Mouse (Mus musculus) bone marrow, adult 2 months (tissue): ENCODE measurements around the gene Angptl8. TPM values are rescaled to one million over a fixed set of nuclear protein-coding genes. Genes with fewer than 3 reads are reported as not detected.
"Not testable (repeated sequence)": the region's sequence is repeated elsewhere in the genome, so short reads cannot be mapped to it uniquely, and the experiment has no call there.

Experiments used
- H3K27ac ChIP-seq: fragments of 200-500 bp; 2 replicates; pipeline ENCODE4 v1.5.1; 2012; ENCODE audit warnings: low read depth, mild to moderate bottlenecking, control low read depth, inconsistent platforms, low read length; ENCODE audit not compliant: control insufficient read depth, poor library complexity, insufficient read depth
- H3K4me1 ChIP-seq: fragments of 200-500 bp; 2 replicates; pipeline ENCODE4 v1.6.1; 2011; ENCODE audit warnings: low read length; ENCODE audit not compliant: control insufficient read depth, insufficient read depth
- H3K4me3 ChIP-seq: fragments of 200-500 bp; replicated peaks from 2 replicates; pipeline ENCODE3; 2011; ENCODE audit warnings: mild to moderate bottlenecking, low read depth, low read length, control low read depth; ENCODE audit not compliant: control insufficient read depth
- CTCF ChIP-seq: fragments of 200-500 bp; IDR thresholded peaks from 2 replicates; pipeline ENCODE4 v1.5.1; 2011; ENCODE audit warnings: low read length, control low read depth; ENCODE audit not compliant: control insufficient read depth, insufficient read depth
- POLR2A ChIP-seq: fragments of 200-500 bp; IDR thresholded peaks from 2 replicates; pipeline ENCODE4 v1.6.1; 2011; ENCODE audit warnings: low read depth, mild to moderate bottlenecking, control low read depth, low read length, borderline replicate concordance; ENCODE audit not compliant: control insufficient read depth
- WGBS: fragments of 180-500 bp; shearing (Covaris S2); methylation state at CpG from one replicate; pipeline ENCODE4 v1.1.7; 2018; 5-methylcytosine and 5-hydroxymethylcytosine counted together
- polyA plus RNA-seq: library from polyadenylated mRNA; stranded (reverse); fragments of >200 nt; gene quantifications from 2 replicates; pipeline ENCODE4 v1.2.4, GENCODE M21; 2011; ENCODE audit warnings: low replicate concordance; ENCODE audit not compliant: missing spikeins, insufficient read depth, insufficient read length

The Angptl8 gene
- polyA plus RNA-seq, 1 experiment = not detected

DNA sequence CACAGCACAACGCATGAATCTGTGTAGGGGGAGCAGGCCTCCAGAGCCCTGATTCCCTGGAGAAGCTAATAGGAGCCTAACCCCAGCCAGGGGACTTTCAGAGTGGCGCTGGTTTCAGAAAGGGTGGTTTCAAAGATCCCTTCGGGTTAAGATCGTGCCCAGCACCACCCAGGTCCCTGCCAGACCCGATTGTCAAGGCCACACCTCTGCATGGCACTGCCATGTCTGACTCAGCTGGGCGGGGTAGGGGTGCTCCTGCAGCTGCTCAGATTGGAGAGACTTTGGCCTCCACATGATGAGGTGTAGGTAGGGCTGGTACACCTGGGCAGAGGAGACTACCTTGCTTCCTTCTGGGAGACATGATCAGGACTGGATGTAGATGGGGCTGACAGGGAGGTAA lies 19.6 kb downstream of the Angptl8 start:
- Histone ChIP-seq H3K4me3 (no peak overlapping the region), H3K27ac (no peak overlapping the region), H3K4me1 (no peaks in the 10 kb centered on the region)
- TF ChIP-seq CTCF (no peak), POLR2A (no peak)
- WGBS = 81% methylated on average over 6 of the region's 6 CpGs

DNA sequence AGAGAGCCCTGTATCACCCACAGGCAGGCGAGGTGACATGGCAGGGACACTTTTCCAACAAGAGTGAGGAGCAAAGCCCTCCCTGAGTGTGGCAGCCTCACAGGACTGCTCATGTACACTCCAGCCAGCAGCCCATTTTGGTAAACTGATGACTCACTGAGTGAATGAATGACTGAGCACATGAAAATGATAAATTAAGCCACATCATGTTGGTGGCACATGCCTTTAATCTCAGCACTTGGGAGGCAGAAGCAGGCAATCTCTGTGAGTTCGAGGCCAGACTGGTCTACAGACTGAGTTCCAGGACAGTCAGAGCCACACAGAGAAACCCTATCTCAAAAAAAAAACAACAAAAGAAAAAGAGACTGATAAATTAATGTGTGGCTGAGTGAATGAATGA lies 22.2 kb downstream of the Angptl8 start:
- Histone ChIP-seq H3K4me1 (no peaks in the 10 kb centered on the region), H3K4me3 (no peak overlapping the region), H3K27ac (no peak overlapping the region)
- WGBS = 83% methylated on average over 2 of the region's 2 CpGs
- TF ChIP-seq POLR2A (no peak), CTCF (no peak)

- TF ChIP-seq CTCF = no peak
- TF ChIP-seq POLR2A = no peak
- no peak overlapping the region for H3K27ac ChIP-seq
- H3K4me1 ChIP-seq = no peaks in the 10 kb centered on the region
- 68% methylated on average over 6 of the region's 6 CpGs for WGBS
- H3K4me3 ChIP-seq = no peak overlapping the region
These were observed 22.8 kb downstream of the Angptl8 start for GRCm38 (mm10) chr9:21858084-21858483.

DNA sequence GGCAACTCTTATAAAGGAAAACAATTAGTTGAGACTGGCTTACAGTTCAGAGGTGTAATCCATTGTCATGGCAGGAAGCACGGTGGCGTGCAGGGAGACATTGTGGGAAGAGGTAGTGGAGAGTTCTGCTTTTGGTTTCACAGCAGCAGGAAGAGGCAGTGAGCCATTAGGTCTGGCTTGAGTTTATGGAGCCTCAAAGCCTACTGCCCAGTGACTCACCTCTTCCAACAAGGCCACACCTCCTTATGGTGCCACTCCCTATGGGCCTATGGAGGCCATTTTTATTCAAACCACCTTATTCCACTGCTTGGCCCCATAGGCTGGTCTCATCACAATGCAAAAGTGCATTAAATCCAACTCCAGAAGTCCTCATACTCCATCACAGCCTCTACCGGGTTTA lies 24.3 kb downstream of the Angptl8 start:
- TF ChIP-seq POLR2A (no peak), CTCF (no peak)
- H3K27ac ChIP-seq = no peak overlapping the region
- WGBS = 60% methylated on average over 3 of the region's 3 CpGs
- H3K4me1 ChIP-seq = no peaks in the 10 kb centered on the region
- no peak overlapping the region for H3K4me3 ChIP-seq

GRCm38 (mm10) chr9:21860349-21860748 lies 25.0 kb downstream of the Angptl8 start:
- whole genome bisulfite sequencing = 72% methylated on average over 6 of the region's 6 CpGs
- not testable (repeated sequence) for H3K4me1 ChIP-seq, H3K4me3 ChIP-seq, H3K27ac ChIP-seq

- Histone ChIP-seq H3K27ac (no peak overlapping the region), H3K4me1 (no peaks in the 10 kb centered on the region), H3K4me3 (no peak overlapping the region)
- TF ChIP-seq CTCF (no peak), POLR2A (no peak)
- WGBS = 86% methylated on average over 1 of the region's 1 CpGs
These were observed 26.9 kb downstream of the Angptl8 start for GRCm38 (mm10) chr9:21862181-21862580.

- no peak for TF ChIP-seq CTCF
- TF ChIP-seq POLR2A = no peak
- H3K4me3 ChIP-seq = no peak overlapping the region
- 83% methylated on average over 5 of the region's 5 CpGs for WGBS
These were observed 30.5 kb downstream of the Angptl8 start for GRCm38 (mm10) chr9:21865673-21866398.

GRCm38 (mm10) chr9:21866641-21867040 lies 31.3 kb downstream of the Angptl8 start:
- 69% methylated on average over 2 of the region's 2 CpGs for WGBS
- Histone ChIP-seq H3K4me1 (no peaks in the 10 kb centered on the region), H3K27ac (no peak overlapping the region), H3K4me3 (no peak overlapping the region)
- TF ChIP-seq CTCF (no peak), POLR2A (no peak)

More at GRCm38 (mm10) chr9:21865673-21866398, 30.5 kb downstream of the Angptl8 start:
- no peak overlapping the region for H3K27ac ChIP-seq
- no peaks in the 10 kb centered on the region for H3K4me1 ChIP-seq

GRCm38 (mm10) chr9:21867726-21868125 lies 32.4 kb downstream of the Angptl8 start:
- TF ChIP-seq CTCF (no peak), POLR2A (no peak)
- WGBS = 87% methylated on average over 3 of the region's 3 CpGs
- no peaks in the 10 kb centered on the region for H3K4me1 ChIP-seq
- no peak overlapping the region for H3K4me3 ChIP-seq
- H3K27ac ChIP-seq = no peak overlapping the region

GRCm38 (mm10) chr9:21869290-21869689 lies 34.0 kb downstream of the Angptl8 start:
- not testable (repeated sequence) for H3K27ac ChIP-seq, H3K4me3 ChIP-seq, H3K4me1 ChIP-seq
- 48% methylated on average over 7 of the region's 7 CpGs for WGBS
